Mouse (Mus musculus) liver, embryonic 14.5 days (tissue): ENCODE measurements around the gene Pik3cd. TPM values are rescaled to one million over a fixed set of nuclear protein-coding genes. Genes with fewer than 3 reads are reported as not detected.

Source experiments
- ATAC-seq: fragments of 200-750 bp; cut with Nextera tagmentation; 2 replicates; pipeline ENCODE4 v1.8.0; 2017; ENCODE audit warnings: moderate number of reproducible peaks, mild to moderate bottlenecking, moderate library complexity; ENCODE audit not compliant: insufficient read depth
- DNase-seq, 3 experiments: peaks; one replicate each; pipeline ENCODE4 v3.0.0-alpha.2; 2012 to 2013; ENCODE audit warnings: low read depth in 3 of 3, low spot score in 3 of 3
- H3K27ac ChIP-seq: fragments of 300-500 bp; sonication (generic); 2 replicates; pipeline ENCODE4 v1.5.1; 2014; ENCODE audit warnings: moderate library complexity, mild to moderate bottlenecking, control low read depth, inconsistent platforms
- H3K27me3 ChIP-seq: fragments of 300-500 bp; sonication (generic); 2 replicates; pipeline ENCODE4 v1.6.1; 2014; ENCODE audit warnings: mild to moderate bottlenecking, low read length, moderate library complexity; ENCODE audit not compliant: control insufficient read depth, insufficient read depth
- H3K36me3 ChIP-seq: fragments of 300-500 bp; sonication (generic); replicated peaks from 2 replicates; pipeline ENCODE4 v1.6.1; 2014; ENCODE audit warnings: low read depth; ENCODE audit not compliant: control insufficient read depth, insufficient read depth
- H3K4me1 ChIP-seq, 2 experiments: fragments of 200-500 bp in 1 of 2; fragments of 300-500 bp in 1 of 2; sonication (generic) in 1 of 2; replicated peaks; 2 replicates each; pipeline ENCODE4 v1.6.1; 2012 to 2014; ENCODE audit warnings: antibody characterized with exemption in 1 of 2, inconsistent platforms in 1 of 2, low read length in 1 of 2; ENCODE audit not compliant: control insufficient read depth in 2 of 2, insufficient read depth in 2 of 2
- H3K4me2 ChIP-seq: fragments of 300-500 bp; sonication (generic); 2 replicates; pipeline ENCODE4 v1.6.1; 2014; ENCODE audit warnings: low read depth, mild to moderate bottlenecking, control low read depth, moderate library complexity
- H3K4me3 ChIP-seq, 2 experiments: fragments of 200-500 bp in 1 of 2; fragments of 300-500 bp in 1 of 2; sonication (generic) in 1 of 2; 2 replicates each; pipeline ENCODE4 v1.5.1; 2012 to 2014; ENCODE audit warnings: low read depth in 2 of 2, low read length in 2 of 2, mild to moderate bottlenecking in 2 of 2, control low read depth in 1 of 2, inconsistent platforms in 1 of 2, moderate library complexity in 1 of 2; ENCODE audit not compliant: insufficient read depth in 1 of 2
- H3K9ac ChIP-seq: fragments of 300-500 bp; sonication (generic); replicated peaks from 2 replicates; pipeline ENCODE4 v1.6.1; 2014; ENCODE audit warnings: mild to moderate bottlenecking, control low read depth, moderate library complexity
- H3K9me3 ChIP-seq: fragments of 300-500 bp; sonication (generic); 2 replicates; pipeline ENCODE4 v1.6.1; 2016; ENCODE audit warnings: low read length, mixed read lengths; ENCODE audit not compliant: control insufficient read depth
- CTCF ChIP-seq: IDR thresholded peaks from 2 replicates; pipeline ENCODE4 v1.5.1; 2016; ENCODE audit warnings: antibody characterized with exemption, low read depth, control low read depth
- EP300 ChIP-seq: IDR thresholded peaks from 2 replicates; pipeline ENCODE4 v1.6.1; 2016; ENCODE audit warnings: antibody characterized with exemption, low read depth
- WGBS: fragments of 180-500 bp; shearing (Covaris S2); extraction: QIAGEN DNeasy Blood & Tissue Kit; methylation state at CpG from one replicate; pipeline ENCODE4 v1.1.7; 2014; ENCODE audit not compliant: insufficient replicate concordance; 5-methylcytosine and 5-hydroxymethylcytosine counted together
- polyA plus RNA-seq, 2 experiments: library from polyadenylated mRNA; depleted of rRNA in 1 of 2; stranded (reverse) in 1 of 2; unstranded in 1 of 2; fragments of >200 nt; fragmentation: Nextera tagmentation in 1 of 2; extraction: Ambion mirVana in 1 of 2; gene quantifications; 2 replicates each; pipeline versions ENCODE4 v1.2.1 to v1.2.3; 2012 to 2014

Pik3cd gene
- polyA plus RNA-seq, 2 experiments: 3.9 to 4.3 TPM

DNA sequence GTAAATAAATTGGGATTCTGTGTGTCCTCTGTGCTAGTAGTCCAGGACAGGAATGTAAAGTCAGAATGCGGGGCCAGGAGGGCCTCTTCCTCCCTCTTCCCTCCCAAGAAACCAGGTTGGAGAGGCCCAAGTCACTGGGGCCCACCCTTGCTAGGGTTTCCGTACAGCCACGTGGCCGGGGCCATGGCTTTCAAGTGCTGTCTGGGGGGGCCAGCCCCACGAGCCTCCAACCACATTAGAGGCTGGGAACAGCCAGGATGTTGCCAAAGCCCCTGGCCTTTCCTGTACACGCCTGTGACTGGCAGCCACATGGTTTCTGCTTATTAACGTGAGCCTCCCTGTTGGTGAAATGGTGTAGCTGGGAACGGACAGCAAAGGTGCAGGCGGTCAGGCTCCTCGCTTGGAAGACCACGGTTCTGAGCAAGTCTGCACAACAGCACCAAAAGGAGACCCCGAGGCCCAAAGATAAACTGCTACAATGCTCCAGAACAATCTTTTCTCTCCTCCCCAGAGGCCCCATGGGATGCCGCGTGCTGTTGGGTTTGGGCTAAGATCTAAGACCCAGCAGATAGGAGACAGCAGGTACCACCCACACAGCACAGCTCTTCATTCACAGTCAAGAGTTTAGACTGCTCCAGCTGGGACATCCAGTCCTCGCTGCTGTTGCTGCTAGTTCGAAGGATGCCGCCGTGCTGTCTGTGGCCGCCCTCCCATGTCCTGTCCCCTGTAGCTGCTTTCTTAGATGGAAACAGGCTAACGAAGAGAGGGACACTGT is 54.2 kb downstream of the Pik3cd start:
- Histone ChIP-seq H3K9me3 (no peaks in the 10 kb centered on the region), H3K27ac (no peak overlapping the region), H3K36me3 (no peaks in the 10 kb centered on the region), H3K4me3 (no peak overlapping the region), H3K9ac (no peak overlapping the region), H3K4me1 (0 out of 4 replicates have a peak, but pooled peaks cover 0 to 2% of the 10 kb centered on the region in 2 experiments), H3K4me2 (no peak overlapping the region), H3K27me3 (no peaks in the 10 kb centered on the region)
- TF ChIP-seq CTCF (no peak), EP300 (no peak)
- DNase-seq (no peak), ATAC-seq (no peak)
- 42% methylated on average over 20 of the region's 20 CpGs for WGBS

DNA sequence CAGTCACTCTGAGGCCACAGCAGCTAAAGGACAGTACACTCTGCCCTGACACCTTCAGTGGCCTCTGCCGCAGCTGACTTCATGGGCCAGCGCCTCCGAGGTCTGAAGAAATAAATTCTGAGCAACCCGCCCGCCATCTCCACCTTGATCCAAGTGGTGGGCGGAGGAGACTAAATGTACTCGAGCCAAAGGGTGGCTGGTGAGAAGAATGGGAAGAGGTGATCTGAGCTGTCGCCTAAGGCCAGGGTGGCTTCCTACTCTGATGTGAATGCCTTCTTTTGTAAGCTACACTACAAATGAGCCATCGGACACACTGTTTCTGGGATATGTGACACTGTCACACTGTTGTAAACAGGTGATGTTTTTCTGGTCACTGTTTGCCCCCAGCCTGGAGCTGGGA is 56.6 kb downstream of the Pik3cd start:
- H3K27ac ChIP-seq: no peak overlapping the region

DNA sequence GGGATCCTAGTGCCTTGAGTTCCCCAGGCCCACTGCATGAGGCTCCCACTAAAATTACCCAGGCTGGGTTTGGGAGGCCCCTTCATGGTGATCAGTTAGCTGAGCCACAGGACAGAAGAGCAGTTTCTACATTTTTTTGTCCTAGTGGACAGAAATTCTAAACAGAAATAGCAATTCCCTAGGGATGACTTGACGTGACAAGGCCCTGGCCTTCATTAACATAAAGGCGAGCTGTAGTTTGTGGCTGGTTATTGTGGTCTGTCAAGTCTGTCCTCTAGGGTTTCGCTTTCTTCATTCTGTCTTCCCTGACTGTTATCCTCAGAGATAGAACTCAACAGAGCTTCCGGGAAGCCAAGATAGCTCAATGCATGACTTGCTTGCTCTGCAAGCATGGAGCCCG is 60.4 kb downstream of the Pik3cd start:
- Histone ChIP-seq H3K36me3 (no peaks in the 10 kb centered on the region), H3K9ac (no peak overlapping the region), H3K4me3 (no peak overlapping the region), H3K4me2 (no peak overlapping the region), H3K4me1 (peaks cover 0 to 5% of the 10 kb centered on the region in 2 experiments; a peak in 2 of 4 replicates), H3K27me3 (no peaks in the 10 kb centered on the region), H3K9me3 (no peaks in the 10 kb centered on the region), H3K27ac (no peak overlapping the region)
- 59% methylated on average over 5 of the region's 5 CpGs for WGBS
- no peak for ATAC-seq
- TF ChIP-seq CTCF (no peak), EP300 (no peak)
- no peak for DNase-seq

More for the DNA sequence above, 56.6 kb downstream of the Pik3cd start:
- no peak overlapping the region for H3K9ac ChIP-seq
- no peaks in the 10 kb centered on the region for H3K27me3 ChIP-seq
- no peak overlapping the region for H3K4me3 ChIP-seq
- ATAC-seq (no peak), DNase-seq (no peak)
- no peaks in the 10 kb centered on the region for H3K36me3 ChIP-seq
- H3K9me3 ChIP-seq: no peaks in the 10 kb centered on the region
- TF ChIP-seq EP300: no peak
- TF ChIP-seq CTCF: no peak
- peaks cover 0 to 6% of the 10 kb centered on the region in 2 experiments; a peak in 2 of 4 replicates for H3K4me1 ChIP-seq
- WGBS: 77% methylated on average over 9 of the region's 9 CpGs
- H3K4me2 ChIP-seq: no peak overlapping the region

DNA sequence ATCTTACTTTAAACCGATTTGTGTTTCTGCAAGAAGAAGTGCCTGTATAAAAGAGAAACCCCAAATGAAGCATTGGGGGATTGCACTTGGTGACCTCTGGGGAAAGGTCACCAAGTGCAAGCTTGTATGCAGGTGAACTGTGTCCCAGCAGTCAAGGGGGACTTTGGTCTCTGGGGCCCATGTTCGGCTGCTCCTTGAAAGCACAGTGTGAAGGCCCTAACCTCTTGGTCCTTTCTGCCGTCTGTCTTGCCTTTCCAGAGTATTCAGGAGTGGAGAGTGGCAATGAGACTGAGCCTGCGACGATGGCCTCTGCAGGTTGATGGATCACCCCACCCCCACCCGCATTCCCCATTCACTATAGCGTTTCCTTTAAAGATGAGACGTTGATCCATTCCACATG is 61.0 kb downstream of the Pik3cd start:
- Histone ChIP-seq H3K27me3 (no peaks in the 10 kb centered on the region), H3K27ac (no peak overlapping the region), H3K36me3 (no peaks in the 10 kb centered on the region), H3K4me2 (no peak overlapping the region), H3K9ac (no peak overlapping the region), H3K4me3 (no peak overlapping the region), H3K9me3 (no peaks in the 10 kb centered on the region), H3K4me1 (peaks cover 0 to 5% of the 10 kb centered on the region in 2 experiments; a peak in 2 of 4 replicates)
- WGBS: 55% methylated on average over 8 of the region's 8 CpGs
- ATAC-seq (no peak), DNase-seq (no peak)
- TF ChIP-seq CTCF: no peak
- no peak for TF ChIP-seq EP300

DNA sequence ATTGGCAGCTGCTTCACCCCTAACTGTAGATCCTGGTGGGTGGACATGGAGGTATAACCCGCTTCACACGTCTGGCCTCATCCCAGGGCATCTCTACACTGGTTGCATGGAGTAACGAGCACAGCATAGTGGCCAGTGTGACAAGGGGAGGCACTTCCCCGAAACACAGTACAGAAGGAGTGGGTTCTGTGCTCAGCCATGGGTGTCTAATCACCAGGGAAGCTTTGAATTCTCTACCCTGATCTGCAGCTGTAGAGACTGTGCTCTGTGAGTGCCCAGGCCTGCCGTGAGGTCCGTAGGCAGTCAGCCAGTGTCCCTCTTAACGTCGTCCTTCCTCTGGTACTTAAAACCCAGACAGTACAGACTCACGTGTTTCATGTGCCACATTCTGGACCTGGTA is 61.5 kb downstream of the Pik3cd start:
- ATAC-seq: no peak
- Histone ChIP-seq H3K27ac (no peak overlapping the region), H3K9ac (no peak overlapping the region), H3K27me3 (no peaks in the 10 kb centered on the region), H3K4me2 (no peak overlapping the region), H3K4me3 (no peak overlapping the region), H3K36me3 (no peaks in the 10 kb centered on the region), H3K4me1 (peaks cover 0 to 6% of the 10 kb centered on the region in 2 experiments; a peak in 2 of 4 replicates), H3K9me3 (no peaks in the 10 kb centered on the region)
- 71% methylated on average over 9 of the region's 9 CpGs for WGBS
- TF ChIP-seq CTCF: no peak
- TF ChIP-seq EP300: no peak
- DNase-seq: no peak
